Mouse (Mus musculus) yolk sac, embryonic 10.5 days (tissue): ENCODE measurements around the gene Tln2.

ENCODE experiments used
- DNase-seq: peaks from one replicate; pipeline ENCODE4 v3.0.0-alpha.2; 2017; ENCODE audit warnings: low spot score

The Tln2 gene

DNA sequence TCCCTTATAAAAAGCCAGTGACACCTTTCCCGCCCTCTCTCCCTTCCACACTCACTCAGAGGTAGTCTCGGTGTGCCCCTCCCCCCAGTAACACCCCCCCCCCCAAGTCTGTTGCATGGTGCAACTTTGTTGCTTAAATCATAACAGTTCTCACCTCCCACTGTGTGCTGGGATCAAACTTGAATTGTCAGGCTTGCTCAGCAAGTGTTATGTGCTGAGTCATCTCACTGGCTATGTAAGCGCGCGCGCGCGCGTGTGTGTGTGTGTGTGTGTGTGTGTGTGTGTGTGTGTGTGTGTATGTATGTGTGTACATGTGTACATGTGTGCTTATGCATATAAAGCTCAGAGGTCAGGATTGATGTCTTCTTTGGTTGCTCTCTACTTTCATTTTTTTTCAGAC is 350.1 kb downstream of the Tln2 start:
- DNase-seq: no peak

DNA sequence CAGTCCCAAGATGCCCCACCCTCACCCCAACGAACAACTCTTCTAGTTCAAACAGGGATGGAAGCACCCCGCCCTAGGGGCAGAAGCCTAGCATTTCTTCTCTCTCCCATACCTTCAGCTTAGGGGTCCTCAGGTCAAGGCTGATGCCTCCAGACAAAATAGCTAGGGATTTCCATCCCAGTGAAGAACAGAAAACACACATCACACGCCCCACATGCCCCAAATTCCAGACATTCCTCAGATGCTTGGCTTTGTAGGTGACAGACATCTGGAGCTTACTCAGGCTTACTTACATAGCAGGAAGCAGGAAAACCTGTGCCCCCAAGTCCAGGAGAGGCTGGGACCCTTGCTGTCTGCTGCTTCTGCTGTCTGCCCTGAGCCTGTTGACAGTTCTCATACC is 351.1 kb downstream of the Tln2 start:
- peak; percentile 75 for DNase-seq

GRCm38 (mm10) chr9:67205175-67205574 is 354.3 kb downstream of the Tln2 start:
- DNase-seq: no peak

GRCm38 (mm10) chr9:67196609-67197008 is 362.9 kb downstream of the Tln2 start:
- DNase-seq: no peak

GRCm38 (mm10) chr9:67195306-67195705 is 364.2 kb downstream of the Tln2 start:
- no peak for DNase-seq

DNA sequence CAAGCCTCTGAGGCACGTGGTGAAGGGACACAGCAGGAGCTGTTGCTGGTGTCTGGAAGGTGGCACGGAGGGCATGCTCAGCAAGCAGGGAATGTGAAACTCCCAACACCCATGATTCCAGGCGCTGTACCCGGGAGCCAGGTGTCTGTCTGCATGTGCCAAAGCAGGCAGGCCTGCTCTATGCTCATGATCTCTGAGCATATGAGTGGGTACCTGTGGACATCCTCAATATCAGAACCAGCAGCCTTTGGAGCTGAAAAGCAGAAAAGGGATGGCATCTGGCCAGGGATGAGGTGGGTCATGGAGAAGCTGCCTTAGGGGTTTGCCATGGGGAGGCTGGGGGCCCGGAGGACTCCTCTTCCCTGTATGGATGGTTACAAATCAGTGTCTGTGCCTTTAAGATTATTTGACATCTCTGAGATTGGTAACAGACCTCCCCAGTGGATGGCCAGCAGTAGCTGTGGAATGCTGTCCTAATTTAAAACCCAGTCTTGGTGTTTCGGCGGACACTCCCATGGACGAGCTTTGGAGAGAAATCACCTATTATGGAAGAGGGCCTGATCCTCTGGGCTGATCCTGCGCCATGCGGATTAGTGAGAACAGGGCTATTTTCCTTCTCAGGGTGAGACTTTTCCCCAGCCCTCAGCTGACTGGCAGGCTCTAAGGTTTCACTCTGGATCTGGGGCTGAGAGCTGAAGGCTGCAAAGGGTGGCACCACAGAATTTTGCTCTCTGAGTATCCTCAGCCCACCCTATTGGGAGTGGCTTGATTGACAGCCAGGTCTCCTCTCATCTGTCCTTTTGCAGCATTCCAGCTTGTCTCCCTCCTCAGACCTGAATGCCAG is 367.8 kb downstream of the Tln2 start:
- DNase-seq: peak; percentile 58

DNA sequence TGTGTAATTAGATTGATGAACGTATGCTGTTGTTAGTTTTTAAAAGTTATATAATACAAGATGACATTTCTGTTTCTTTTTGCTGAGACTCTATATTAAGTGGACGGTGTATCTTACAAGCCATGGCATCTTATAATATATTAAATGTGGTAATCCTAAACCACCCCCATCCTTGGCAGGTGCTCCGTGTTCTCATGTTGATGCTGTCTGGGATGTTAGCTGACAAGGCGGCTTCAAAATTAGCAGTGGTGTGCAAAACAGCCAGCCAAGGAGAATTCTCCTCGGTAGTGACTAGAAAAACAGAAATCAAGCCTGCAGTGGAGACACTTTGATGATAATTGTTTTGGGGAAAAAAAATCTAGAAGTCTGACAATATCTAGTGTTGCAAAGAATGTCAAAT is 371.8 kb downstream of the Tln2 start:
- DNase-seq: no peak

- no peak for DNase-seq
These were observed 372.3 kb downstream of the Tln2 start for GRCm38 (mm10) chr9:67187182-67187581.

- no peak for DNase-seq
These were observed 374.9 kb downstream of the Tln2 start for GRCm38 (mm10) chr9:67184556-67184955.

- DNase-seq: no peak
These were observed 376.0 kb downstream of the Tln2 start for GRCm38 (mm10) chr9:67183520-67183919.

- DNase-seq: peak; percentile 34
These were observed 377.5 kb downstream of the Tln2 start for GRCm38 (mm10) chr9:67182006-67182405.

DNA sequence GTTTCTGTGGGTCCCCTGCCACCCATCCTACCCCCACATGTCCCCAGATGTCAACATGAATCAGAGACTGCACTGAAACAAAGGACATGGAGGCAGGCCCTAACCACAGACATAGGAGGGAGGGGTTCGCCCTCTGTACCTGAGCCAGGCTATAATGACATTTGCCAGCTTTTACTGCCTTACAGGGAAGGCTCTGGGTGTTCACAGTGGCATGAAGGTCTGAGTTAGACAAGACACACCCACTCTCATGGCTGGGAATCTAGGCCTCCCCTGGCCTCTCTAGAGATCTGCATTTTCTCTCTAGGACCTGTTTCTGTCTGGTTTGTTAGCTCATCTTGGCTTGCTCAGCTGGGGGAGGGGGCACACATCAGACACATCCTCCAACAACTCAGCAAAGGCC is 380.8 kb downstream of the Tln2 start:
- no peak for DNase-seq

GRCm38 (mm10) chr9:67178203-67178602 is 381.3 kb downstream of the Tln2 start:
- no peak for DNase-seq

DNA sequence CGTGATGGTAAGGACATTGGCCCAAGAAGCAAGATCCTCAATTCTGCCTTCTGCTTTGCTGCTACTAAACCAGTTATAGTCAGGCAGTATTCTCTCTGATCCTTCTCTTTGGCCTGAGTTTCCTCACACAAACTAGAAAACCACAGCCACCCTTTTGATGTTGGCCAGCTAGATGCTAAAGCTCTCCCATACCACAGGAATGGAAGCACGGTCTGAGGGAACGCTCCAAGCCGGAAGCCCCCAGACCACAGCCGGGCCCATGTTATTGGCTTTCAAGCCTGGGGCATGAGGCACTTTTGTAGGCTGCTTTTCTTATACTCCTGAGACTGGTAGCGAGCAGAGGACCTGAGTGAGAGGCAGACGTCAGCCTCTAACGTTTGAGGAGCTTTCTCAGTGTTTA is 383.4 kb downstream of the Tln2 start:
- no peak for DNase-seq

DNA sequence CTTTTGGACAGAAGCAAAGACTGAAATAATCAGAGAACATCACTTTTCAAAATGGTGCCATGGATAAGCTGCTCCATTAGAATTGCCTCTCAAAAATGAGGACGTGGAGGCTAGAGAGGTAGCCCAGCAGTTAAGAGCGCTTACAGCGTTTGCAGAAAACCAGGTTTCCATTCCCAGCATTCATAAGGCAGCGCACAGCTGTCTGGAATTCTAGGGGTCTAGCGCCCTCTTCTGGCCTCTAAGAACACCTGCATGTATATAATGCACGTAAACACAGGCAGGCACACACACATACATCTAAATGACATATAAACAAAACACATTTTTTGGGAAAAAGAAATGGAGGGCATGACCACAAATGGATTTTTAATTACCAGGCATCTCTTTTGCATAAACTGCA is 385.7 kb downstream of the Tln2 start:
- no peak for DNase-seq

GRCm38 (mm10) chr9:67173154-67173553 is 386.3 kb downstream of the Tln2 start:
- no peak for DNase-seq

GRCm38 (mm10) chr9:67171409-67171808 is 388.1 kb downstream of the Tln2 start:
- DNase-seq: no peak

DNA sequence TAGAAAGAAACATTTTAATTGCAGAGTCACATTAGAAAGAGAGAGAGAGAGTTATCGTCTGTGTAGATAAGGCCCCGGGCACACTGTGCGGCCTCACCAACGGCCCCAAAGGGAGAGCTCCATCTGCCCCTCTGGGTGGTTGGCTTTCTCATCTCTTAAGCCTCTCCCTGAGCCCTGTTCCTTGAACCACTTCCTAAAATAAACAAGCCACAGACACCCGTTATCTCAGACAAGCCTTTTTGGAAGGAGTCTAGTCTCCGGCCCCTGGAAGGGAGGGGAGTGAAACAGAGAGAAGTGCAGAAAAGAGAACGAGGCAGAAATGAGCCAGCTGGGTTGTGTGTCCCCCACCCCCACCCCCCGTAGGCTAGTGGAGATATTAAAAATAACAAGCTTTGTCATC is 388.7 kb downstream of the Tln2 start:
- DNase-seq: no peak

DNA sequence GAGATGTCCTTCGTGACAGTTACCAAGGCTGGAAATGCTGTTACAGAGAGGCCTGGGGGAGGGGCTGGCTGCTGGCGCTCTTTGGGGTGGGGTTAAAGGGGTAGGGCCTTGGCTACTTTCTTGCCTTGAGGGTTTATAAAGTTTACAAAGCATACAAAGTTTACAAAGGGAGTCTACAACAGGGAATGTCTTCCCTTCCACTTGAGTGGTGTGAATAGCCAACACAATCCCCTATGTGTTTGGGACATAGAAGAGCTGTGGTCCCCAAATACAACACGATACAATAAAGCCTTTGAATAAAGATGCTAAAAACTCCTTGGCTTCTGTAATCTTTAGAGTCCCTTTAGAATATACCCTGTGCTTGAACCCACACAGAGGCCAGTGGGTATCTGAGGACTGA is 389.5 kb downstream of the Tln2 start:
- no peak for DNase-seq
